Mouse (Mus musculus) MEL (cell line): ENCODE measurements around the gene Gprc5a. TPM values are rescaled to one million over a fixed set of nuclear protein-coding genes. Genes with fewer than 3 reads are reported as not detected.

Source experiments
- DNase-seq: peaks from one replicate; pipeline ENCODE4 v3.0.0; 2011; ENCODE audit warnings: low read depth, low spot score
- H3K27ac ChIP-seq: 2 replicates; pipeline ENCODE4 v1.5.1; 2012; ENCODE audit warnings: low read depth, mild to moderate bottlenecking, control low read depth, low read length, moderate library complexity; ENCODE audit not compliant: control insufficient read depth
- H3K27me3 ChIP-seq, 2 experiments: fragments of 150-350 bp in 1 of 2; sonication (generic) in 1 of 2; 2 replicates each; pipeline ENCODE4 v1.6.1; 2012; ENCODE audit warnings: low read length in 2 of 2, mild to moderate bottlenecking in 2 of 2, improper control_type of control experiment in 1 of 2, moderate library complexity in 1 of 2; ENCODE audit not compliant: insufficient read depth in 2 of 2, control insufficient read depth in 1 of 2
- H3K36me3 ChIP-seq, 2 experiments: 2 replicates each; pipeline ENCODE4 v1.6.1; 2012 to 2014; ENCODE audit warnings: low read length in 2 of 2, improper control_type of control experiment in 1 of 2, inconsistent platforms in 1 of 2, mild to moderate bottlenecking in 1 of 2; ENCODE audit not compliant: insufficient read depth in 2 of 2, control insufficient read depth in 1 of 2
- H3K4me1 ChIP-seq, 2 experiments: fragments of 150-350 bp in 1 of 2; sonication (generic) in 1 of 2; 2 replicates each; pipeline ENCODE4 v1.6.1; 2012; ENCODE audit warnings: low read length in 2 of 2, improper control_type of control experiment in 1 of 2, mild to moderate bottlenecking in 1 of 2; ENCODE audit not compliant: insufficient read depth in 2 of 2, control insufficient read depth in 1 of 2
- H3K4me3 ChIP-seq, 2 experiments: fragments of 150-350 bp in 1 of 2; sonication (generic) in 1 of 2; 2 replicates each; pipeline ENCODE4 v1.5.1; 2012; ENCODE audit warnings: low read depth in 2 of 2, low read length in 2 of 2, mild to moderate bottlenecking in 2 of 2, moderate library complexity in 2 of 2, control low read depth in 1 of 2, improper control_type of control experiment in 1 of 2; ENCODE audit not compliant: control insufficient read depth in 1 of 2, insufficient read depth in 1 of 2
- H3K79me2 ChIP-seq: 2 replicates; pipeline ENCODE4 v1.6.1; 2012; ENCODE audit warnings: mild to moderate bottlenecking, low read length, moderate library complexity; ENCODE audit not compliant: control insufficient read depth, poor library complexity, insufficient read depth
- H3K9ac ChIP-seq: 2 replicates; pipeline ENCODE4 v1.6.1; 2012; ENCODE audit warnings: low read depth, mild to moderate bottlenecking, control low read depth, low read length, moderate library complexity; ENCODE audit not compliant: control insufficient read depth, poor library complexity, severe bottlenecking
- H3K9me3 ChIP-seq: fragments of 150-350 bp; sonication (generic); replicated peaks from 2 replicates; pipeline ENCODE4 v1.6.1; 2012; ENCODE audit warnings: mild to moderate bottlenecking, low read length, improper control_type of control experiment, moderate library complexity; ENCODE audit not compliant: insufficient read depth
- BHLHE40 ChIP-seq: IDR thresholded peaks from 2 replicates; pipeline ENCODE4 v1.6.1; 2012; ENCODE audit warnings: low read depth, mild to moderate bottlenecking, inconsistent platforms, low read length, improper control_type of control experiment, borderline replicate concordance
- CHD1 ChIP-seq: IDR thresholded peaks from 2 replicates; pipeline ENCODE4 v1.6.1; 2012; ENCODE audit warnings: low read depth, mild to moderate bottlenecking, inconsistent platforms, low read length, improper control_type of control experiment
- CTCF ChIP-seq, 3 experiments: IDR thresholded peaks in 2 of 3; conservative IDR thresholded peaks in 1 of 3; 2 replicates each; pipeline ENCODE4 v1.5.1; 2011 to 2012; ENCODE audit warnings: low read length in 3 of 3, low read depth in 2 of 3, mild to moderate bottlenecking in 2 of 3, improper control_type of control experiment in 1 of 3, inconsistent platforms in 1 of 3, mixed read lengths in 1 of 3, moderate library complexity in 1 of 3; ENCODE audit not compliant: control insufficient read depth in 1 of 3, insufficient read depth in 1 of 3, poor library complexity in 1 of 3, severe bottlenecking in 1 of 3
- ELF1 ChIP-seq: IDR thresholded peaks from 2 replicates; pipeline ENCODE4 v1.6.1; 2014; ENCODE audit warnings: low read depth, mild to moderate bottlenecking, inconsistent platforms, low read length, improper control_type of control experiment, moderate library complexity
- ETS1 ChIP-seq: IDR thresholded peaks from 2 replicates; pipeline ENCODE4 v1.6.1; 2012; ENCODE audit warnings: low read depth, mild to moderate bottlenecking, inconsistent platforms, low read length, improper control_type of control experiment, moderate library complexity
- GATA1 ChIP-seq: IDR thresholded peaks from 2 replicates; pipeline ENCODE4 v1.6.1; 2011; ENCODE audit warnings: low read depth, low read length, improper control_type of control experiment
- HCFC1 ChIP-seq: IDR thresholded peaks from 2 replicates; pipeline ENCODE4 v1.6.1; 2012; ENCODE audit warnings: low read depth, mild to moderate bottlenecking, inconsistent platforms, low read length, improper control_type of control experiment, moderate library complexity
- MAFK ChIP-seq: IDR thresholded peaks from 2 replicates; pipeline ENCODE4 v1.6.1; 2011; ENCODE audit warnings: low read depth, mild to moderate bottlenecking, low read length, improper control_type of control experiment, borderline replicate concordance
- MAX ChIP-seq: IDR thresholded peaks from 2 replicates; pipeline ENCODE4 v1.6.1; 2011; ENCODE audit warnings: low read length, improper control_type of control experiment
- MXI1 ChIP-seq: IDR thresholded peaks from 2 replicates; pipeline ENCODE4 v1.6.1; 2011; ENCODE audit warnings: mild to moderate bottlenecking, low read depth, low read length, improper control_type of control experiment
- MYB ChIP-seq: IDR thresholded peaks from 2 replicates; pipeline ENCODE4 v1.6.1; 2011; ENCODE audit warnings: mild to moderate bottlenecking, low read depth, low read length, improper control_type of control experiment
- POLR2A ChIP-seq, 2 experiments: IDR thresholded peaks; 2 replicates each; pipeline ENCODE4 v1.6.1; 2011 to 2012; ENCODE audit warnings: low read length in 2 of 2, mild to moderate bottlenecking in 2 of 2, control low read depth in 1 of 2, improper control_type of control experiment in 1 of 2, low read depth in 1 of 2, moderate library complexity in 1 of 2; ENCODE audit not compliant: control insufficient read depth in 1 of 2, insufficient read depth in 1 of 2, poor library complexity in 1 of 2
- POLR2AphosphoS2 ChIP-seq: IDR thresholded peaks from 2 replicates; pipeline ENCODE4 v1.6.1; 2011; ENCODE audit warnings: low read length, improper control_type of control experiment
- POLR2AphosphoS5 ChIP-seq: IDR thresholded peaks from 2 replicates; pipeline ENCODE4 v1.6.1; 2012; ENCODE audit warnings: low read depth, borderline replicate concordance, mild to moderate bottlenecking, inconsistent platforms, low read length, moderate library complexity, mixed read lengths
- RAD21 ChIP-seq: IDR thresholded peaks from 2 replicates; pipeline ENCODE4 v1.6.1; 2011; ENCODE audit warnings: mild to moderate bottlenecking, low read depth, low read length, improper control_type of control experiment
- RCOR1 ChIP-seq: IDR thresholded peaks from 2 replicates; pipeline ENCODE4 v1.6.1; 2012; ENCODE audit warnings: low read depth, mild to moderate bottlenecking, inconsistent platforms, low read length, improper control_type of control experiment
- SIN3A ChIP-seq: IDR thresholded peaks from 2 replicates; pipeline ENCODE4 v1.6.1; 2012; ENCODE audit warnings: low read length, improper control_type of control experiment, inconsistent platforms
- SMC3 ChIP-seq: IDR thresholded peaks from 2 replicates; pipeline ENCODE4 v1.6.1; 2011; ENCODE audit warnings: low read depth, low read length, improper control_type of control experiment
- TBP ChIP-seq: IDR thresholded peaks from 2 replicates; pipeline ENCODE4 v1.8.0; 2011; ENCODE audit warnings: low read depth, low read length, improper control_type of control experiment
- UBTF ChIP-seq: IDR thresholded peaks from 2 replicates; pipeline ENCODE4 v1.6.1; 2012; ENCODE audit warnings: low read depth, mild to moderate bottlenecking, inconsistent platforms, low read length, improper control_type of control experiment, moderate library complexity, borderline replicate concordance; ENCODE audit not compliant: insufficient read depth
- USF1 ChIP-seq: IDR thresholded peaks from 2 replicates; pipeline ENCODE4 v1.6.1; 2014; ENCODE audit warnings: low read depth, mild to moderate bottlenecking, inconsistent platforms, low read length, improper control_type of control experiment, moderate library complexity
- USF2 ChIP-seq, 2 experiments: IDR thresholded peaks; 2 replicates each; pipeline ENCODE4 v1.6.1; 2011 to 2012; ENCODE audit warnings: improper control_type of control experiment in 2 of 2, low read length in 2 of 2, borderline replicate concordance in 1 of 2, inconsistent platforms in 1 of 2, low read depth in 1 of 2, mild to moderate bottlenecking in 1 of 2; ENCODE audit not compliant: insufficient read depth in 1 of 2
- ZC3H11A ChIP-seq: IDR thresholded peaks from 2 replicates; pipeline ENCODE4 v1.6.1; 2012; ENCODE audit warnings: low read depth, mild to moderate bottlenecking, inconsistent platforms, low read length, improper control_type of control experiment
- ZNF384 ChIP-seq: IDR thresholded peaks from 2 replicates; pipeline ENCODE4 v1.6.1; 2012; ENCODE audit warnings: low read depth, mild to moderate bottlenecking, inconsistent platforms, low read length, improper control_type of control experiment
- polyA plus RNA-seq, 2 experiments: library from polyadenylated mRNA; stranded (reverse) in 1 of 2; unstranded in 1 of 2; fragments of >175 nt in 1 of 2; fragments of >200 nt in 1 of 2; gene quantifications; 2 replicates each; pipeline versions ENCODE4 v1.2.1 to v1.2.4; 2012; ENCODE audit warnings: low replicate concordance in 2 of 2, low read depth in 1 of 2; ENCODE audit not compliant: insufficient read length in 2 of 2, insufficient read depth in 1 of 2, missing spikeins in 1 of 2
- total RNA-seq: library from RNA; depleted of rRNA; stranded (reverse); fragments of 300-350 nt; gene quantifications from 2 replicates; pipeline ENCODE4 v1.2.3, GENCODE M21; 2012

The Gprc5a gene
- total and polyA plus RNA-seq, 3 experiments = 0.06 TPM; not detected in 2

DNA sequence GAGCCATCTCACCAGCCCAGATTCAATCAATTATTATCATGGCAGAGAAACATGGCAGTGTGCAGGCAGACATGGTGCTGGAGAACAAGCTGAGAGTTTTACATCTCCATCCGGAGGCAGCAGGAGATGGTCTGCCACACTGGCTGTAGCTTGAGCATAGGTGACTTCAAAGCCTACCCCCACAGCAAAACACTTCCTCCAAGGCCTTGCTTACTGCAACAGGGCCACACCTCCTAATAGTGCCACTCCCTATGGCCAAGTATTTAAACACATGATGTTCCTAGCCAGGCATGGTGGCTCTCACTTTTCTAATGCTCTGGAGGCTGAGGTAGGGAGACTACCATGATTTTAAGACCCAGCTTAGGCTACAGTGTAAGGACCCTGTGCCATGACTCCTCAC is 20.3 kb downstream of the Gprc5a start:
- Histone ChIP-seq H3K9me3 (no peaks in the 10 kb centered on the region), H3K27ac (no peak overlapping the region), H3K27me3 (no peaks in the 10 kb centered on the region)
- DNase-seq = no peak
- TF ChIP-seq POLR2A (IDR thresholded peaks at IDR 0.05; ENCODE audit: control insufficient read depth in 1 of 2, insufficient read depth in 1 of 2, low read depth in 1 of 2, low read length in 2 of 2, poor library complexity in 1 of 2) (no peak), POLR2AphosphoS2 (no peak), CHD1 (no peak), ZC3H11A (no peak), ZNF384 (no peak), USF2 (IDR thresholded peaks at IDR 0.05; ENCODE audit: borderline replicate concordance in 1 of 2, insufficient read depth in 1 of 2, low read depth in 1 of 2, low read length in 2 of 2) (no peak), USF1 (no peak), MYB (no peak), ELF1 (no peak), ETS1 (no peak), MAX (no peak), BHLHE40 (no peak), TBP (no peak), RCOR1 (no peak), HCFC1 (no peak), UBTF (no peak), POLR2AphosphoS5 (no peak)
- TF ChIP-seq, all 39 proteins: peak for 0
- Histone ChIP-seq H3K4me1 (no peaks in the 10 kb centered on the region), H3K4me3 (no peak overlapping the region), H3K79me2 (no peaks in the 10 kb centered on the region), H3K36me3 (no peaks in the 10 kb centered on the region), H3K9ac (no peak overlapping the region)

- peak; percentile 73 for DNase-seq
- Histone ChIP-seq H3K27ac (no peak overlapping the region), H3K27me3 (no peaks in the 10 kb centered on the region)
- TF ChIP-seq SMC3 = peak; percentile 89
- TF ChIP-seq USF1 = 0 out of 2 replicates have a peak, but pooled peaks have one; percentile 44
- TF ChIP-seq TBP = no peak
- no peak for TF ChIP-seq SIN3A
- TF ChIP-seq RAD21 = peak; percentile 98
- TF ChIP-seq MAFK = no peak
- TF ChIP-seq CHD1 = no peak
- TF ChIP-seq ZC3H11A = peak; percentile 85
- peak; percentile 71 to 94 (median 85) for TF ChIP-seq CTCF (IDR thresholded peaks at IDR 0.05 in 2 of 3, conservative IDR thresholded peaks at IDR 0.05 in 1 of 3; ENCODE audit: control insufficient read depth in 1 of 3, insufficient read depth in 1 of 3, low read depth in 2 of 3, low read length in 3 of 3, poor library complexity in 1 of 3, severe bottlenecking in 1 of 3)
- no peak for TF ChIP-seq MXI1
- peak; percentile 51; the same call in 1 of the 2 replicates for TF ChIP-seq BHLHE40
- no peak for TF ChIP-seq GATA1
- no peak for TF ChIP-seq USF2 (IDR thresholded peaks at IDR 0.05; ENCODE audit: borderline replicate concordance in 1 of 2, insufficient read depth in 1 of 2, low read depth in 1 of 2, low read length in 2 of 2)
- TF ChIP-seq POLR2AphosphoS2 = no peak
- TF ChIP-seq, all 39 proteins: peak for 6
- Histone ChIP-seq H3K4me1 (no peaks in the 10 kb centered on the region), H3K79me2 (no peaks in the 10 kb centered on the region), H3K9me3 (no peaks in the 10 kb centered on the region), H3K4me3 (no peak overlapping the region), H3K9ac (no peak overlapping the region), H3K36me3 (no peaks in the 10 kb centered on the region)
These were observed 22.4 kb downstream of the Gprc5a start for GRCm38 (mm10) chr6:135087721-135088451.
